Mouse (Mus musculus): Measurements from ENCODE around the gene Rnf207.

Gene Rnf207

GRCm38 (mm10) chr4:152272449-152273049, 46.2 kb downstream of the Rnf207 start:
- DNase-seq (ENCODE audit: low read depth, low spot score) = no peak

GRCm38 (mm10) chr4:152272006-152272405, 46.8 kb downstream of the Rnf207 start:
- DNase-seq (ENCODE audit: low read depth, low spot score) = no peak

- no peak for DNase-seq (ENCODE audit: low read depth, low spot score)
Observed at GRCm38 (mm10) chr4:152271334-152271733, 47.5 kb downstream of the Rnf207 start.

- no peak for DNase-seq (ENCODE audit: low read depth, low spot score)
Observed at GRCm38 (mm10) chr4:152270599-152270998, 48.2 kb downstream of the Rnf207 start.

GRCm38 (mm10) chr4:152269967-152270366, 48.8 kb downstream of the Rnf207 start:
- DNase-seq (ENCODE audit: low read depth, low spot score) = no peak

- no peak for DNase-seq (ENCODE audit: low read depth, low spot score)
Observed at GRCm38 (mm10) chr4:152267748-152268369, 50.9 kb downstream of the Rnf207 start.

GRCm38 (mm10) chr4:152266236-152266895, 52.4 kb downstream of the Rnf207 start:
- no peak for DNase-seq (ENCODE audit: low read depth, low spot score)

- no peak for DNase-seq (ENCODE audit: low read depth, low spot score)
Observed at GRCm38 (mm10) chr4:152265791-152266190, 53.0 kb downstream of the Rnf207 start.

GRCm38 (mm10) chr4:152264867-152265568, 53.8 kb downstream of the Rnf207 start:
- no peak for DNase-seq (ENCODE audit: low read depth, low spot score)

GRCm38 (mm10) chr4:152264177-152264530, 54.6 kb downstream of the Rnf207 start:
- DNase-seq (ENCODE audit: low read depth, low spot score) = no peak

GRCm38 (mm10) chr4:152263512-152264176, 55.1 kb downstream of the Rnf207 start:
- no peak for DNase-seq (ENCODE audit: low read depth, low spot score)

- no peak for DNase-seq (ENCODE audit: low read depth, low spot score)
Observed at GRCm38 (mm10) chr4:152263089-152263488, 55.7 kb downstream of the Rnf207 start.

GRCm38 (mm10) chr4:152262187-152262586, 56.6 kb downstream of the Rnf207 start:
- DNase-seq (ENCODE audit: low read depth, low spot score) = no peak

- DNase-seq (ENCODE audit: low read depth, low spot score) = no peak
Observed at GRCm38 (mm10) chr4:152260451-152260850, 58.3 kb downstream of the Rnf207 start.

GRCm38 (mm10) chr4:152257070-152257469, 61.7 kb downstream of the Rnf207 start:
- DNase-seq (ENCODE audit: low read depth, low spot score) = no peak
